Mouse (Mus musculus) erythroblast, embryonic 14.5 days (primary cell): ENCODE data around the gene Vamp5.

Experiments used
- GATA1 ChIP-seq: IDR thresholded peaks from 2 replicates; pipeline ENCODE4 v1.6.1; 2012; ENCODE audit warnings: low read length, inconsistent platforms, mixed read lengths
- TAL1 ChIP-seq: IDR thresholded peaks from 3 replicates; pipeline ENCODE4 v1.6.1; 2012; ENCODE audit warnings: low read length, inconsistent platforms, mixed read lengths

DNA sequence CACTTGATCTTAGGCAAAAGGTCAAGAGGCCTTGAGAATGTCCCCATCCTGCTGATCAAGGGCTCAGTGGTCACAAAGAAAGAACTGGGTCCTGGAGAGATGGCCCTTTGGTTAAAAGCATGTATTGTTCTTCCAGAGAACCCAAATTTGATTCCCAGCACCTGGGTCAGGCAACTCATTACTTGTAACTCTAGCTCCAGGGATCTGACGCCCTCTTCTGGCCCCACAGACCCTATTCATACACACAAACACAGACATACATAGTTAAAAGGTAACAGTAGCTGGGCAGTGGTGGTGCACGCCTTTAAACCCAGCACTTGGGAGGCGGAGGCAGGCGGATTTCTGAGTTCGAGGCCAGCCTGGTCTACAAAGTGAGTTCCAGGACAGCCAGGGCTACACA lies 12.1 kb upstream of the Vamp5 start:
- TF ChIP-seq GATA1 (no peak), TAL1 (no peak)
